Mouse (Mus musculus): ENCODE data around the gene Ogdh. TPM values are rescaled to one million over a fixed set of nuclear protein-coding genes. Genes with fewer than 3 reads are reported as not detected.
"Not testable (repeated sequence)": the region's sequence is repeated elsewhere in the genome, so short reads cannot be mapped to it uniquely, and the experiment has no call there.

Gene Ogdh
- 97.9 and 105 TPM in 2 replicates for polyA plus RNA-seq (2015; fragmentation: Nextera tagmentation; extraction: Ambion mirVana)

GRCm38 (mm10) chr11:6291401-6292115 is at the start of gene Ogdh:
TSS of gene Ogdh (plus strand) at chr11:6291633.
- H3K27me3 ChIP-seq, result no peaks in the 10 kb centered on the region
- H3K4me3 ChIP-seq, result peak within 1 kb of the TSS; percentile 74
- H3K27ac ChIP-seq, result peak within 1 kb of the TSS; percentile 93
- no peaks in the 10 kb centered on the region for H3K36me3 ChIP-seq
- peak; percentile 99 for ATAC-seq (ENCODE audit: low FRiP score)
- no peaks in the 10 kb centered on the region for H3K9me3 ChIP-seq
- peaks cover 13% of the 10 kb centered on the region for H3K4me1 ChIP-seq (replicated peaks)
- peak within 1 kb of the TSS; percentile 86 for H3K9ac ChIP-seq
- WGBS, result under 1% methylated on average over 72 of the region's 77 CpGs
- peak within 1 kb of the TSS; percentile 70 for H3K4me2 ChIP-seq

- ATAC-seq (ENCODE audit: low FRiP score), result no peak
- H3K4me3 ChIP-seq, result no peak overlapping the region
- 48% methylated on average over 19 of the region's 19 CpGs for WGBS
- H3K27ac ChIP-seq, result no peak overlapping the region
- H3K4me1 ChIP-seq (replicated peaks), result no peaks in the 10 kb centered on the region
- H3K36me3 ChIP-seq, result no peaks in the 10 kb centered on the region
- no peaks in the 10 kb centered on the region for H3K9me3 ChIP-seq
- no peaks in the 10 kb centered on the region for H3K27me3 ChIP-seq
- H3K4me2 ChIP-seq, result no peak overlapping the region
- H3K9ac ChIP-seq, result no peak overlapping the region
These were observed 46.7 kb upstream of the Ogdh start for GRCm38 (mm10) chr11:6244707-6245106.

GRCm38 (mm10) chr11:6252248-6252647 is 39.2 kb upstream of the Ogdh start:
- Histone ChIP-seq H3K4me1 (replicated peaks) (no peaks in the 10 kb centered on the region), H3K27me3 (no peaks in the 10 kb centered on the region), H3K36me3 (peaks cover 4% of the 10 kb centered on the region), H3K4me3 (no peak overlapping the region), H3K27ac (no peak overlapping the region), H3K9ac (no peak overlapping the region), H3K9me3 (no peaks in the 10 kb centered on the region), H3K4me2 (no peak overlapping the region)
- ATAC-seq (ENCODE audit: low FRiP score), result no peak
- 92% methylated on average over 5 of the region's 5 CpGs for WGBS

GRCm38 (mm10) chr11:6252824-6253223 is 38.6 kb upstream of the Ogdh start:
- WGBS, result 94% methylated on average over 4 of the region's 4 CpGs
- H3K9me3 ChIP-seq, result no peaks in the 10 kb centered on the region
- H3K4me3 ChIP-seq, result no peak overlapping the region
- no peak overlapping the region for H3K9ac ChIP-seq
- H3K27ac ChIP-seq, result no peak overlapping the region
- no peak for ATAC-seq (ENCODE audit: low FRiP score)
- H3K27me3 ChIP-seq, result no peaks in the 10 kb centered on the region
- H3K36me3 ChIP-seq, result peaks cover 8% of the 10 kb centered on the region
- H3K4me2 ChIP-seq, result no peak overlapping the region
- no peaks in the 10 kb centered on the region for H3K4me1 ChIP-seq (replicated peaks)

GRCm38 (mm10) chr11:6254602-6255001 is 36.8 kb upstream of the Ogdh start:
- not testable (repeated sequence) for H3K4me3 ChIP-seq; H3K9me3 ChIP-seq; H3K27ac ChIP-seq; H3K9ac ChIP-seq; ATAC-seq (ENCODE audit: low FRiP score); H3K4me1 ChIP-seq (replicated peaks); H3K4me2 ChIP-seq; H3K27me3 ChIP-seq
- peaks cover 26% of the 10 kb centered on the region for H3K36me3 ChIP-seq
- WGBS, result 89% methylated on average over 2 of the region's 2 CpGs

- no peaks in the 10 kb centered on the region for H3K9me3 ChIP-seq
- H3K36me3 ChIP-seq, result peaks cover 46% of the 10 kb centered on the region
- H3K9ac ChIP-seq, result no peak overlapping the region
- H3K4me3 ChIP-seq, result no peak overlapping the region
- WGBS, result 73% methylated on average over 6 of the region's 6 CpGs
- H3K27me3 ChIP-seq, result no peaks in the 10 kb centered on the region
- no peak overlapping the region for H3K27ac ChIP-seq
- no peaks in the 10 kb centered on the region for H3K4me1 ChIP-seq (replicated peaks)
- no peak for ATAC-seq (ENCODE audit: low FRiP score)
- H3K4me2 ChIP-seq, result no peak overlapping the region
These were observed 34.9 kb upstream of the Ogdh start for GRCm38 (mm10) chr11:6256490-6257072.

- H3K36me3 ChIP-seq, result peaks cover 74% of the 10 kb centered on the region
- no peak for ATAC-seq (ENCODE audit: low FRiP score)
- no peaks in the 10 kb centered on the region for H3K9me3 ChIP-seq
- no peaks in the 10 kb centered on the region for H3K27me3 ChIP-seq
- no peaks in the 10 kb centered on the region for H3K4me1 ChIP-seq (replicated peaks)
- no peak overlapping the region for H3K4me2 ChIP-seq
- H3K4me3 ChIP-seq, result no peak overlapping the region
- H3K9ac ChIP-seq, result no peak overlapping the region
- no peak overlapping the region for H3K27ac ChIP-seq
- 94% methylated on average over 7 of the region's 7 CpGs for WGBS
These were observed 32.0 kb upstream of the Ogdh start for GRCm38 (mm10) chr11:6259413-6259812.

- Histone ChIP-seq H3K9ac (no peak overlapping the region), H3K36me3 (peaks cover 94% of the 10 kb centered on the region), H3K4me1 (replicated peaks) (peaks cover 7% of the 10 kb centered on the region), H3K9me3 (no peaks in the 10 kb centered on the region), H3K27ac (no peak overlapping the region), H3K4me3 (no peak overlapping the region), H3K4me2 (no peak overlapping the region), H3K27me3 (no peaks in the 10 kb centered on the region)
- ATAC-seq (ENCODE audit: low FRiP score), result 0 out of 2 replicates have a peak, but pooled peaks have one; percentile 26
- WGBS, result 76% methylated on average over 10 of the region's 10 CpGs
These were observed 29.9 kb upstream of the Ogdh start for GRCm38 (mm10) chr11:6261434-6262082.

- WGBS, result 73% methylated on average over 9 of the region's 9 CpGs
- peaks cover 17% of the 10 kb centered on the region for H3K4me1 ChIP-seq (replicated peaks)
- H3K4me2 ChIP-seq, result peak overlapping the region; percentile 95
- H3K9me3 ChIP-seq, result no peaks in the 10 kb centered on the region
- H3K9ac ChIP-seq, result peak overlapping the region; percentile 91
- no peak overlapping the region for H3K27ac ChIP-seq
- H3K4me3 ChIP-seq, result peak overlapping the region; percentile 92
- H3K27me3 ChIP-seq, result no peaks in the 10 kb centered on the region
- ATAC-seq (ENCODE audit: low FRiP score), result no peak
- peaks cover 66% of the 10 kb centered on the region for H3K36me3 ChIP-seq
These were observed 24.8 kb upstream of the Ogdh start for GRCm38 (mm10) chr11:6266621-6267020.

GRCm38 (mm10) chr11:6267320-6268254 is 23.8 kb upstream of the Ogdh start, which contains the start of gene Ddx56:
TSS of gene Ddx56 (minus strand) at chr11:6267772.
- Histone ChIP-seq H3K36me3 (peaks cover 63% of the 10 kb centered on the region), H3K4me1 (replicated peaks) (peaks cover 23% of the 10 kb centered on the region)
- 1% methylated on average over 50 of the region's 50 CpGs for WGBS

GRCm38 (mm10) chr11:6273607-6274006 is 17.8 kb upstream of the Ogdh start:
- ATAC-seq (ENCODE audit: low FRiP score), result no peak
- 63% methylated on average over 11 of the region's 11 CpGs for WGBS
- H3K36me3 ChIP-seq, result peaks cover 29% of the 10 kb centered on the region
- H3K4me2 ChIP-seq, result peak overlapping the region; percentile 97
- H3K27me3 ChIP-seq, result no peaks in the 10 kb centered on the region
- peaks cover 28% of the 10 kb centered on the region for H3K4me1 ChIP-seq (replicated peaks)
- H3K27ac ChIP-seq, result no peak overlapping the region
- H3K9me3 ChIP-seq, result no peaks in the 10 kb centered on the region
- peak overlapping the region; percentile 98 for H3K4me3 ChIP-seq
- peak overlapping the region; percentile 96 for H3K9ac ChIP-seq

More at GRCm38 (mm10) chr11:6267320-6268254, 23.8 kb upstream of the Ogdh start, which contains the start of gene Ddx56:
- Histone ChIP-seq H3K4me3 (peak within 1 kb of the TSS; percentile 92), H3K4me2 (peak within 1 kb of the TSS; percentile 95), H3K27ac (peak within 1 kb of the TSS; percentile 95), H3K27me3 (no peaks in the 10 kb centered on the region), H3K9ac (peak within 1 kb of the TSS; percentile 91), H3K9me3 (no peaks in the 10 kb centered on the region)
- ATAC-seq (ENCODE audit: low FRiP score), result peak; percentile 95
